Mouse (Mus musculus): ENCODE measurements around the gene Tril.

DNA sequence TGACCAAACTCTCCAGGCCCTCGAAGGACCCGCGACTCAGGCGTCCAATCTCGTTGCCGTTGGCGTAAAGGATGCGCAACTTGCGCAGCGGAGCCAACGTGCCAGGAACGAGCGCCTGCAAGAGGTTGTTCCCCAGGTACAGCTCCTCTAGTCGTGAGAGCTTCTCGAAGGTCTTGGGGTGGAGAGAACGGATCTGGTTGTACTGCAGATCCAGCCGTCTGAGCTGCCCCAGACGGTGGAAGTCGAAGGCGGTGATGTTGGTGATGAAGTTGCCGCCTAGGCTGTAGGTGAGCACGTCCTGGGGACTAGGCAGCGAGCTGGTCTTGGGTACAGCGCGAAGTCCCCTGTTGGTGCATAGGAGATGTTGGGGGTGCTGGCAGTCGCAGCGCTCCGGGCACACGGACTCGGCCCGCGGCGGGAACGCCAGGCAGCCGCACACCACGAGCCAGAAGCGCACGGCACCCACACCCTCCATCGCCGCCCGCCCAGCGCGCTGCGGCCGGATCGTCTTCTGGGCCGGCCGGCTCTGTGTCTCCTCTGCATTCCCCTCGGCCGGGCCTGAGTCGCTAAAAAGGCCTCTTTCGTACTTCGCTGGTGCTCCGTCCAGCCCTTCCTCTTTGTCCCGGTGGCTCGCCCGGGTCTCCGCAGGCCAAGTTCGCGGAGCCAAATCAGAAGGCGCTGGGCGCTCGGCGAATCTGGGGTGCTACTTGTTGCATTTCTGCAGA is 707 bp downstream of the Tril start:
- no peak for TF ChIP-seq CTCF (IDR thresholded peaks at IDR 0.05)
- TF ChIP-seq EP300 (IDR thresholded peaks at IDR 0.05): no peak
